Mouse (Mus musculus) testis, adult 2 months (tissue): ENCODE data around the gene Ankrd13a.

ENCODE experiments used
- CTCF ChIP-seq: fragments of 200-500 bp; IDR thresholded peaks from 2 replicates; pipeline ENCODE4 v1.5.1; 2012; ENCODE audit warnings: low read depth, mild to moderate bottlenecking, inconsistent platforms, low read length, moderate library complexity; ENCODE audit not compliant: control insufficient read depth, insufficient read depth, insufficient replicate concordance
- POLR2A ChIP-seq: fragments of 200-500 bp; IDR thresholded peaks from 2 replicates; pipeline ENCODE4 v1.6.1; 2012; ENCODE audit warnings: low read depth, mild to moderate bottlenecking, inconsistent platforms, low read length, moderate library complexity; ENCODE audit not compliant: control insufficient read depth

DNA sequence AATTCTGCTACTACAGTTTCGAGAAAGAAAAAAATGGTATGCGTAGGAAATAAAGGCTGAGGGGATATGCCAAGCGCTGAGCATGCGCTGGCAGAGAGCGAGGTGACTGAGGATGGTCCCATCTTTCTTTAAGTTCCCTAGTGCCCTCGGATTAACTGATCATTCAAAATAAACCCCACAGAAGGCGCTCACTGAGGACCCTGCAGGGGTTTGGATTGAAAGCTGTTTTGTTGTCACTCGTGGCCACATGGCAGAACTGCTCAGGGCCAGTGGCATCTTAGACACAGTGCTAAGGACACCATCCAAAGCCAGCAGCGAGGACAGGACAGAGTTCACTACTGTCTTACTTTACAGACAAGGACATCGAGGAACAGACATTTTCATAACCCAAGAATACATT is 24.2 kb upstream of the Ankrd13a start:
- TF ChIP-seq CTCF: no peak
- TF ChIP-seq POLR2A: no peak
